Comparison of ENCODE assay signal across 8 mouse cellular contexts in the genomic region with DNA sequence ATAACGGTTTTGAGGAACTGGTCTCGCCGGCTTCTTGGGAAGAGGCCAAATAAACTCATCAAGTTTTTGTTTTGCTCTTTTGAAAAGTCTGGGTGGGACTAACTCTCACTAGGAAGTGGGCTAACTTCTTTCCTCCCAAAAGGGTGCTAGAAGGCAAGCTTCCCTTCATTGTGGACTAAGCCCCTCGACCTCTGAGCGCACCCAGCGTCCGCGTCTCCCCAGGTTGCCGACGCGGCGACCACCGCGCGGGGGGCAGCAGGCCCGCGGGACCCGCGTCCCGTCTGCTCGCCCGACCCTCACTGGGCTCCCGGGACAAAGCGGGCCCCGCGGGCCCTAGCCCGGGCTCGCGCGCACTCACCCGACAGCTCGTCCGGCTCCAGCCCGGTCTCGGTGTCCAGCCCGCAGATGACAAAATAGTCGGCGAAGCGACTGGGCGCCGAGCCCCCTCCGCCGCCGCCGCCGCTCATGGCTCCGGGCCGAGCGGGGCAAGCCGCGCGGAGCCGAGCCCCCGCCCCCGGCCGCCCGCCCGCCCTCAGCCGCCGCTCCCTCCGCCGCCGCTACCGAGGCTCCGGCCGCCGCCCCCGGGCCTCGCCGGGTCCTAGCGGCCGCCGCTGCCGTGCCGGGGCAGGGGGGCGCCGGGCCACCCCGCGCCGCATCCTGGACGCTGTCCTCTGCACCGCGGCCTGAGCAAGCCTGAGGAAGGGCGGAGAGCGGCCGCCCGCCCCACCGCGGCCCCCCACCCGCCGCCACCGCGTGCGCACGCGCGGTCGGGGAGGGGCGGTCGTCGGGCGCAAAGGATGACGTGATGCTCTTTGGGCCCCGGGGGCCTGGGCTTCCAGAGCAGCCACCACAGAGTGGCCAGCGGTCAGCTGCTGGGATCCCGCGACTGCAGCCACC. TPM values are rescaled to one million over a fixed set of nuclear protein-coding genes. Genes with fewer than 3 reads are reported as not detected.
A peak's percentile ranks its signal among the peaks of the same experiment; 100 is the strongest.
DNase-seq lines count a peak whose midpoint lies in the region; ATAC-seq and TF ChIP-seq lines count a peak whose summit lies in the region.

Gene Dennd5a, minus strand, starts transcription at position 755 of the 897 bp plus-strand sequence.

- no peaks in the 10 kb centered on the region for H3K9me3 ChIP-seq in E14TG2a.4 (ENCODE audit: low read length)
- no peaks in the 10 kb centered on the region for H3K9me3 ChIP-seq in forebrain, embryonic 13.5 days (replicated peaks)
- no peaks in the 10 kb centered on the region for H3K9me3 ChIP-seq in neural tube, embryonic 15.5 days (replicated peaks)

- peak within 1 kb of the TSS; percentile 96 for H3K9ac ChIP-seq in forebrain, embryonic 13.5 days
- H3K9ac ChIP-seq in neural tube, embryonic 15.5 days (replicated peaks), result peak within 1 kb of the TSS; percentile 92

- H3K4me2 ChIP-seq in forebrain, embryonic 13.5 days, result peak within 1 kb of the TSS; percentile 89
- peak within 1 kb of the TSS; percentile 86 for H3K4me2 ChIP-seq in neural tube, embryonic 15.5 days

- peak; percentile 94 for ATAC-seq in forebrain, embryonic 13.5 days
- peak; percentile 97 for ATAC-seq in neural tube, embryonic 15.5 days (ENCODE audit: low FRiP score)

- intact Hi-C loops in heart, postnatal 10 days (cut with DNase I), result no loop called here

- H3K27ac ChIP-seq in forebrain, embryonic 13.5 days, result peak within 1 kb of the TSS; percentile 90
- H3K27ac ChIP-seq in neural tube, embryonic 15.5 days (replicated peaks), result peak within 1 kb of the TSS; percentile 95

- H3K36me3 ChIP-seq in E14TG2a.4 (ENCODE audit: insufficient read depth, low read length), result no peaks in the 10 kb centered on the region
- no peaks in the 10 kb centered on the region for H3K36me3 ChIP-seq in forebrain, embryonic 13.5 days (ENCODE audit: poor library complexity, severe bottlenecking)
- no peaks in the 10 kb centered on the region for H3K36me3 ChIP-seq in neural tube, embryonic 15.5 days

- peak within 1 kb of the TSS; percentile 80 for H3K4me3 ChIP-seq in E14TG2a.4 (replicated peaks; ENCODE audit: low read length)
- H3K4me3 ChIP-seq in forebrain, embryonic 13.5 days, result peak within 1 kb of the TSS; percentile 83
- H3K4me3 ChIP-seq in neural tube, embryonic 15.5 days (replicated peaks), result peak within 1 kb of the TSS; percentile 72

- peaks cover 38% of the 10 kb centered on the region for H3K27me3 ChIP-seq in E14TG2a.4 (ENCODE audit: insufficient read depth, low read length)
- H3K27me3 ChIP-seq in forebrain, embryonic 13.5 days, result no peaks in the 10 kb centered on the region
- H3K27me3 ChIP-seq in neural tube, embryonic 15.5 days (replicated peaks), result no peaks in the 10 kb centered on the region

- no peak for TF ChIP-seq CTCF in E14TG2a.4 (conservative IDR thresholded peaks at IDR 0.05; ENCODE audit: low read length)

- WGBS in forebrain, embryonic 13.5 days, result 1% methylated on average over 72 of the region's 107 CpGs
- under 1% methylated on average over 64 of the region's 107 CpGs for WGBS in neural tube, embryonic 15.5 days

- peaks cover 35% of the 10 kb centered on the region for H3K4me1 ChIP-seq in E14TG2a.4 (replicated peaks; ENCODE audit: low read depth, low read length)
- H3K4me1 ChIP-seq in forebrain, embryonic 13.5 days, result peaks cover 44% of the 10 kb centered on the region
- H3K4me1 ChIP-seq in neural tube, embryonic 15.5 days, result peaks cover 48% of the 10 kb centered on the region

- DNase-seq in c-Kit-positive CD71-positive TER-119-positive erythroid progenitor cells, embryonic 14.5 days (ENCODE audit: low spot score), result peak; percentile 52
- peak; percentile 88 to 89 for DNase-seq in heart, postnatal 10 days
- peak; percentile 84 to 91 for DNase-seq in kidney, postnatal 4 days
- DNase-seq in lung, adult 18-20 months, result peak; percentile 74 to 79
- peak; percentile 79 for DNase-seq in testis, postnatal 14 days (ENCODE audit: low spot score)

RNA-seq across cellular contexts. Expression of gene Dennd5a, which starts in this region (rescaled TPM):
- polyA plus RNA-seq in forebrain, embryonic 13.5 days (2015; fragmentation: Nextera tagmentation; extraction: Ambion mirVana), result 47.9 and 49.3 TPM in 2 replicates
- total RNA-seq in heart, postnatal 10 days (2021), result 100 to 1,000 TPM; 183 to 190 TPM
- 34.4 and 39.2 TPM in 2 replicates for polyA plus RNA-seq in neural tube, embryonic 15.5 days (2015; fragmentation: Nextera tagmentation; extraction: Ambion mirVana)

Comparison
In these comparisons a context has a peak if more than half of its experiments do, and no peak if none do; other contexts are left out.
1. Peak in every context shown above with its lines: DNase-seq, ATAC-seq, H3K4me3 ChIP-seq and H3K27ac ChIP-seq.